Mouse (Mus musculus) midbrain, embryonic 15.5 days (tissue): ENCODE results near the gene Tmem216. TPM values are rescaled to one million over a fixed set of nuclear protein-coding genes. Genes with fewer than 3 reads are reported as not detected.
"Not testable (repeated sequence)": the region's sequence is repeated elsewhere in the genome, so short reads cannot be mapped to it uniquely, and the experiment has no call there.

Source experiments
- ATAC-seq: fragments of 200-750 bp; cut with Nextera tagmentation; replicated peaks from 2 replicates; pipeline ENCODE4 v1.8.0; 2017; ENCODE audit warnings: moderate TSS enrichment
- H3K27ac ChIP-seq: fragments of 300-500 bp; sonication (generic); 2 replicates; pipeline ENCODE4 v1.5.1; 2015; ENCODE audit warnings: mild to moderate bottlenecking, inconsistent platforms
- H3K27me3 ChIP-seq: fragments of 300-500 bp; sonication (generic); replicated peaks from 2 replicates; pipeline ENCODE4 v1.6.1; 2015; ENCODE audit warnings: inconsistent platforms
- H3K36me3 ChIP-seq: fragments of 300-500 bp; sonication (generic); replicated peaks from 2 replicates; pipeline ENCODE4 v1.6.1; 2015; ENCODE audit warnings: inconsistent platforms
- H3K4me1 ChIP-seq: fragments of 300-500 bp; sonication (generic); 2 replicates; pipeline ENCODE4 v1.6.1; 2015; ENCODE audit warnings: inconsistent platforms
- H3K4me2 ChIP-seq: fragments of 300-500 bp; sonication (generic); 2 replicates; pipeline ENCODE4 v1.6.1; 2015; ENCODE audit warnings: inconsistent platforms, mild to moderate bottlenecking, moderate library complexity
- H3K4me3 ChIP-seq: fragments of 300-500 bp; sonication (generic); 2 replicates; pipeline ENCODE4 v1.5.1; 2015; ENCODE audit warnings: mild to moderate bottlenecking, inconsistent platforms
- H3K9ac ChIP-seq: fragments of 300-500 bp; sonication (generic); 2 replicates; pipeline ENCODE4 v1.6.1; 2015; ENCODE audit warnings: mild to moderate bottlenecking, inconsistent platforms
- H3K9me3 ChIP-seq: fragments of 300-500 bp; sonication (generic); 2 replicates; pipeline ENCODE4 v1.6.1; 2016; ENCODE audit warnings: inconsistent platforms
- WGBS: fragments of 180-500 bp; shearing (Covaris S2); methylation state at CpG from one replicate; pipeline ENCODE4 v1.1.7; 2015; ENCODE audit warnings: mixed read lengths; 5-methylcytosine and 5-hydroxymethylcytosine counted together
- polyA plus RNA-seq: library from polyadenylated mRNA; unstranded; fragments of >200 nt; fragmentation: Nextera tagmentation; extraction: Ambion mirVana; gene quantifications from 2 replicates; pipeline ENCODE4 v1.2.1, GENCODE M21; 2015

The Tmem216 gene
- polyA plus RNA-seq, 1 experiment from 2014 or later: 50.1 TPM

DNA sequence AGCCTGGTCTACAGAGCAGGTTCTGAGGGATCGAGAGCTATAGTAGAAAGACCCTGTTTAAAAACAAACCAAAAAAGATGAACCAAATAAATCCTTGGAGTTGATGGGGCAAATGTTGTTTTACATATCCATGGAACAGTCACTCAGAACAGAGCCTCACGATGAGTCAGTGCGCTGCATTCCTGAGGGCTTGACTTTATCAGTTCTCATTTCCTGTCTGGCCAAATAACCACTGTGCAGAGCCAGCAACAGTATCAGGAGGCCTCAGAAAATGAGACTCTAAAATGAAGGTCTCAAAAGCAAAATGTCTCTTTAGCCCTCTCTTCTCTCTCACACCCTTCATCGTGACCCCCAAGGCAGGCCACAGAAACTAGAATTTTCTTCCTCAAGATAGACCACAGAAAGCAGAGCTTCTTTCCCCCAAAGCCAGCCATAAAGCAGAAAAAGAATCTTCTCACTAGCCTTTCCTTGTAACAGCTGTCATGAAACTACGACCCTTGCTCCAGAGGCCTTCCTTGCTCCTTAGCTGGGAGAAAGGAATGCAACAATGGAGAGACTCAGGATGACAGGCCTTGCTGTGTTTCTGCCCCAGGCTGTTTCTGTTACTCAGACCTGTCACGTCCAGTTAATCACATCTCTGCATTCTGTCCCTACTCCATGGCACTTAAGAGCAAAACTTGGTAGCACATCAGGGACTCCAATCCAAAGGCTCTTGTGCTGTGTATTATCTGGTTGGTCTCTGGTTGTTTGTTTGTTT lies 5.7 kb upstream of the Tmem216 start:
- H3K36me3 ChIP-seq: no peaks in the 10 kb centered on the region
- no peaks in the 10 kb centered on the region for H3K27me3 ChIP-seq
- 67% methylated on average over 6 of the region's 6 CpGs for WGBS
- no peak for ATAC-seq
- H3K9me3 ChIP-seq: no peaks in the 10 kb centered on the region
- no peak overlapping the region for H3K4me2 ChIP-seq
- peaks cover 3% of the 10 kb centered on the region; the same call in 1 of the 2 replicates for H3K4me1 ChIP-seq
- no peak overlapping the region for H3K4me3 ChIP-seq
- no peak overlapping the region for H3K27ac ChIP-seq
- H3K9ac ChIP-seq: no peak overlapping the region

- H3K9me3 ChIP-seq: no peaks in the 10 kb centered on the region
- no peak overlapping the region for H3K27ac ChIP-seq
- no peaks in the 10 kb centered on the region for H3K27me3 ChIP-seq
- H3K36me3 ChIP-seq: no peaks in the 10 kb centered on the region
- H3K4me2 ChIP-seq: no peak overlapping the region
- no peak overlapping the region for H3K4me3 ChIP-seq
- H3K9ac ChIP-seq: no peak overlapping the region
- peaks cover 13% of the 10 kb centered on the region for H3K4me1 ChIP-seq
- 33% methylated on average over 5 of the region's 5 CpGs for WGBS
- ATAC-seq: no peak
These were observed 4.1 kb upstream of the Tmem216 start for GRCm38 (mm10) chr19:10560108-10560507.

GRCm38 (mm10) chr19:10557837-10558375 lies 1.9 kb upstream of the Tmem216 start:
- WGBS: 75% methylated on average over 4 of the region's 4 CpGs
- not testable (repeated sequence) for H3K9ac ChIP-seq, H3K4me3 ChIP-seq, H3K27ac ChIP-seq, H3K36me3 ChIP-seq, H3K9me3 ChIP-seq, H3K27me3 ChIP-seq, H3K4me2 ChIP-seq, ATAC-seq
- H3K4me1 ChIP-seq: peaks cover 25% of the 10 kb centered on the region

DNA sequence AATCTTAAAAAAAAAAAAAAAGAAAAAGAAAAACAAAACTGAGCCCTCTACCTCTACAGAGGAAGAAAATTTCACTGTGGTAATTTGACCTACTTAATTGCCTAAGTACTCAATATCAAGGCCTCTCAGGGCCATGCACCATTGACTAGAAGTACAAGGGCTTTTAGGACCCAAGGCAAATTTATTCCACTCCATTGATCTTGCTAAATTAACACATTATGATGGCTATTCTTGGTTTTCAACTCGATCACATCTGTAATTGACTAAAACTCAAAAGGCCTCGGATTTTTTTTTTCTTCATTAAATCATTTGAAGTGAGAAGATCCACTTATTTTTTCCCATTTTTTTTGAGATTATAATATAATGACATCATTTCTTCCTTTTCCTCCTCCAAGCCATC lies 1.4 kb upstream of the Tmem216 start:
- Histone ChIP-seq H3K4me3 (no peak overlapping the region), H3K9ac (no peak overlapping the region), H3K9me3 (no peaks in the 10 kb centered on the region), H3K36me3 (peaks cover 3% of the 10 kb centered on the region; the same call in 1 of the 2 replicates), H3K4me2 (no peak overlapping the region), H3K4me1 (peaks cover 25% of the 10 kb centered on the region), H3K27ac (no peak overlapping the region), H3K27me3 (no peaks in the 10 kb centered on the region)
- ATAC-seq: no peak
- 77% methylated on average over 2 of the region's 2 CpGs for whole genome bisulfite sequencing

- 0 out of 2 replicates have a peak overlapping the region, but pooled peaks have one; percentile 65 for H3K9ac ChIP-seq
- H3K4me1 ChIP-seq: peaks cover 25% of the 10 kb centered on the region
- H3K36me3 ChIP-seq: peaks cover 7% of the 10 kb centered on the region; the same call in 1 of the 2 replicates
- ATAC-seq: no peak
- H3K9me3 ChIP-seq: no peaks in the 10 kb centered on the region
- 79% methylated on average over 2 of the region's 2 CpGs for WGBS
- H3K4me2 ChIP-seq: no peak overlapping the region; the same call in 1 of the 2 replicates
- H3K4me3 ChIP-seq: no peak overlapping the region
- H3K27me3 ChIP-seq: no peaks in the 10 kb centered on the region
- H3K27ac ChIP-seq: peak overlapping the region; percentile 89; the same call in 1 of the 2 replicates
These were observed 963 bp upstream of the Tmem216 start for GRCm38 (mm10) chr19:10557001-10557400.

- H3K9me3 ChIP-seq: no peaks in the 10 kb centered on the region
- H3K4me2 ChIP-seq: no peak overlapping the region
- H3K4me1 ChIP-seq: no peaks in the 10 kb centered on the region
- H3K36me3 ChIP-seq: peaks cover 70% of the 10 kb centered on the region
- H3K9ac ChIP-seq: no peak overlapping the region
- WGBS: 95% methylated on average over 5 of the region's 5 CpGs
- no peak overlapping the region for H3K4me3 ChIP-seq
- H3K27ac ChIP-seq: no peak overlapping the region
- no peak for ATAC-seq
- no peaks in the 10 kb centered on the region for H3K27me3 ChIP-seq
These were observed 16.6 kb downstream of the Tmem216 start for GRCm38 (mm10) chr19:10539454-10539853.

DNA sequence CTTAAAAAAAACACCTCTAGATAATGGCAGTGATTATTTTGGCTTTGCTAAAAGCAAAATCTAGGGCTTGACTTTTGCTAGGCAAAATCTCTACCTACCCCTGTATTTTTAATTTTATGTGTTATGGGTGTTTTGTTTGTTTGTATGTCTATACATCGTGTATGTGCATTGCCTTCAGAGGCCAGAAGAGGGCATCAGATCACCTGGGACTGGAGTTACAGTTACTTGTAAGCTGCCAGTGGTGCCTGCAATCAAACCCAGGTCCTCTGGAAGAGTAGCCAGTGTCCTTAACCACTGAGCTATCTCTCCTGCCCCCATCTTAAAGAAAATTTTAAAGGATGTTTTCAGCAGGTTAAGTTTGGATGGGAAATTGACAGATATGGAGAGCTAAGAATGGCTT lies 26.0 kb downstream of the Tmem216 start:
- 100% methylated on average over 1 of the region's 1 CpGs for WGBS
- H3K9me3 ChIP-seq: no peaks in the 10 kb centered on the region

GRCm38 (mm10) chr19:10525910-10526309 lies 30.1 kb downstream of the Tmem216 start, which contains the start of gene Sdhaf2:
Gene Sdhaf2 (minus strand): TSS chr19:10526142.
- peak within 1 kb of the TSS; percentile 82 for H3K4me3 ChIP-seq
- ATAC-seq: peak; percentile 22; the same call in 1 of the 2 replicates
- H3K4me1 ChIP-seq: peaks cover 33% of the 10 kb centered on the region
- peak within 1 kb of the TSS; percentile 83 for H3K4me2 ChIP-seq
- no peaks in the 10 kb centered on the region for H3K9me3 ChIP-seq
- H3K27me3 ChIP-seq: no peaks in the 10 kb centered on the region
- WGBS: under 1% methylated on average over 11 of the region's 11 CpGs
- H3K9ac ChIP-seq: peak within 1 kb of the TSS; percentile 93
- H3K27ac ChIP-seq: peak within 1 kb of the TSS; percentile 95
- H3K36me3 ChIP-seq: peaks cover 11% of the 10 kb centered on the region; the same call in 1 of the 2 replicates

More for the DNA sequence above, 26.0 kb downstream of the Tmem216 start:
- Histone ChIP-seq H3K36me3 (peaks cover 38% of the 10 kb centered on the region), H3K27me3 (no peaks in the 10 kb centered on the region), H3K4me1 (peaks cover 22% of the 10 kb centered on the region), H3K4me2 (no peak overlapping the region), H3K4me3 (no peak overlapping the region), H3K27ac (no peak overlapping the region), H3K9ac (no peak overlapping the region)
- no peak for ATAC-seq

DNA sequence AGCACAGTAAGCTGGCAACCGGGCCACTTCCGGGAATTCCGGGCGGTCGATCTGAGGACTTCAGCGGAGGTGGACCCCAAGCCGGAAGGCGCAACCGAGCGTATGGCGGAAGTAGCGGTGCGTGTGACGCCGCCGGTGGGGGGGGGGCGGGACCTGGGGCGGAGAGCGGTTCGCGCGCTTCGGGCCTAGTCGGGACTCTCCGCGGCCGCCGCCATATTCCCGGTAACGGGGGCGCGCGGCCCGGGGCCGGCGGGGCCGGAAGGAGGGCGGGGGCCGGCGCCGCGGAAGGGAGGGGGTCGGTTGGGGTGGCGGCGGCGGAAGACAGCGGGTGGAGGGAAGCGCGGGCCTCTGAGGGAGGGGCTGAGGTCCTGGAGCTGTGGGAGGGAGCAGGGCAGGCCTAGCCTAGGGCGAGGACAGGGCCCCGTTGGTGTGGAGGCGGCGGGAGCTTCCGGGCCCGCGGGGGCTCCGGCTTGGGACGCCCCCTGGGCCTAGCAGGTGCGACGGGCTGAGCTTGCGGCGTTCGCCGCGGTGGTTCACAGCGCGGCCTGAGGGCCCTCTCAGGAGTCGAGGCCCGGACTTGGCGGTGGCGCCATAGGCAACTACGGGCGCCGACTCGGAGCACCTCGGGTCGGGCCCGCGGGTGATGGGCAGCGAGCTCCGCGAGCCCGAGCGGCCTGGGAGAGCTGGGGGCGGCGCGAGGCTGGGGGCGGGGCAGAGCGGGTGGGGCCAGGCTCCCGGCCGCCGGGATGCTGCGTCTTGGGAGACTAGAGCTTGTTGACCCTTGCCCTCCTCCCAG lies 30.7 kb downstream of the Tmem216 start, which contains the start of gene Cpsf7:
TSS of gene Cpsf7 (plus strand) at position 161 of the 796 bp plus-strand sequence.
- WGBS: under 1% methylated on average over 80 of the region's 93 CpGs
- peak within 1 kb of the TSS; percentile 93 for H3K9ac ChIP-seq
- H3K4me3 ChIP-seq: peak within 1 kb of the TSS; percentile 82
- H3K4me2 ChIP-seq: peak within 1 kb of the TSS; percentile 83
- H3K4me1 ChIP-seq: peaks cover 33% of the 10 kb centered on the region
- H3K36me3 ChIP-seq: 0 out of 2 replicates have a peak, but pooled peaks cover 7% of the 10 kb centered on the region
- no peaks in the 10 kb centered on the region for H3K9me3 ChIP-seq
- no peaks in the 10 kb centered on the region for H3K27me3 ChIP-seq
- peak; percentile 95 for ATAC-seq
- H3K27ac ChIP-seq: peak within 1 kb of the TSS; percentile 95

DNA sequence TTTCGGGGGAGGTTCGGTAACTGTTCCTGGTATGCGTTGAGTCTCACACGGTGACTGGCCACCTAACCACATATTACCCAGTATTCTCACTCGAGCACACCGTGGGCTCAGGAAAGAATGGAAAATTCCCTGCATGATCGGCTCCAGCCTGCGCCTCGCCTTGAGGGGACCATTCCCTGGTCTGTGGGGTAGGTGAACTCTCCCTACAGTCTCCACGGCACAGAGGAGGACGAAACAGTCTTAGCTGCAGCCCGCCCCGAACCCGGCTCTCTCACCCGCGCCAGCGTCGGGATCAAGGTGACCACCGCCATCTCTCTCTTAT lies 31.3 kb downstream of the Tmem216 start:
- Histone ChIP-seq H3K4me3 (peak overlapping the region; percentile 82), H3K27me3 (no peaks in the 10 kb centered on the region), H3K27ac (peak overlapping the region; percentile 95), H3K4me1 (peaks cover 33% of the 10 kb centered on the region), H3K36me3 (0 out of 2 replicates have a peak, but pooled peaks cover 3% of the 10 kb centered on the region), H3K9me3 (no peaks in the 10 kb centered on the region), H3K4me2 (peak overlapping the region; percentile 83), H3K9ac (peak overlapping the region; percentile 93)
- no peak; the same call in 1 of the 2 replicates for ATAC-seq
- WGBS: under 1% methylated on average over 19 of the region's 19 CpGs

GRCm38 (mm10) chr19:10523483-10524080 lies 32.5 kb downstream of the Tmem216 start:
- peaks cover 33% of the 10 kb centered on the region for H3K4me1 ChIP-seq
- H3K4me3 ChIP-seq: no peak overlapping the region

More at GRCm38 (mm10) chr19:10523483-10524080, 32.5 kb downstream of the Tmem216 start:
- Histone ChIP-seq H3K27me3 (no peaks in the 10 kb centered on the region), H3K27ac (no peak overlapping the region), H3K9me3 (no peaks in the 10 kb centered on the region), H3K36me3 (0 out of 2 replicates have a peak, but pooled peaks cover 3% of the 10 kb centered on the region), H3K4me2 (peak overlapping the region; percentile 83), H3K9ac (no peak overlapping the region)
- 88% methylated on average over 5 of the region's 5 CpGs for WGBS
- ATAC-seq: no peak
